Mouse (Mus musculus) cerebellum, postnatal 14 days (tissue): ENCODE results near the gene 4921504E06Rik.

Source experiments
- DNase-seq, 2 experiments: peaks; one replicate each; pipeline ENCODE4 v3.0.0; 2021; ENCODE audit warnings: mixed read lengths in 2 of 2

4921504E06Rik gene

GRCm38 (mm10) chr2:19553821-19554592, at the start of gene 4921504E06Rik:
Gene 4921504E06Rik (minus strand): TSS chr2:19553914.
- peak; percentile 75 to 83 for DNase-seq

- DNase-seq = no peak
Measured at GRCm38 (mm10) chr2:19601386-19601925, 47.7 kb upstream of the 4921504E06Rik start.

GRCm38 (mm10) chr2:19600860-19601259, 47.1 kb upstream of the 4921504E06Rik start:
- DNase-seq = no peak

- no peak for DNase-seq
Measured at GRCm38 (mm10) chr2:19599801-19600200, 46.1 kb upstream of the 4921504E06Rik start.

GRCm38 (mm10) chr2:19596988-19597387, 43.3 kb upstream of the 4921504E06Rik start:
- no peak for DNase-seq

GRCm38 (mm10) chr2:19596426-19596825, 42.7 kb upstream of the 4921504E06Rik start:
- no peak for DNase-seq

GRCm38 (mm10) chr2:19594856-19595255, 41.1 kb upstream of the 4921504E06Rik start:
- DNase-seq = no peak

- DNase-seq = no peak
Measured at GRCm38 (mm10) chr2:19579846-19580245, 26.1 kb upstream of the 4921504E06Rik start.

- no peak for DNase-seq
Measured at GRCm38 (mm10) chr2:19579180-19579579, 25.5 kb upstream of the 4921504E06Rik start.

GRCm38 (mm10) chr2:19562114-19562829, 8.6 kb upstream of the 4921504E06Rik start:
- no peak for DNase-seq

- no peak for DNase-seq
Measured at GRCm38 (mm10) chr2:19560654-19561053, 6.9 kb upstream of the 4921504E06Rik start.

GRCm38 (mm10) chr2:19560071-19560470, 6.4 kb upstream of the 4921504E06Rik start:
- DNase-seq = no peak

GRCm38 (mm10) chr2:19551396-19551795, 2.3 kb downstream of the 4921504E06Rik start:
- DNase-seq = no peak

- DNase-seq = no peak
Measured at GRCm38 (mm10) chr2:19540906-19541305, 12.8 kb downstream of the 4921504E06Rik start.

GRCm38 (mm10) chr2:19529428-19529827, 24.3 kb downstream of the 4921504E06Rik start:
- no peak for DNase-seq

- peak; percentile 71 to 73 for DNase-seq
Measured at GRCm38 (mm10) chr2:19528797-19529196, 24.9 kb downstream of the 4921504E06Rik start.

- no peak for DNase-seq
Measured at GRCm38 (mm10) chr2:19524071-19524470, 29.6 kb downstream of the 4921504E06Rik start.

- peak; percentile 22 to 34 for DNase-seq
Measured at GRCm38 (mm10) chr2:19521662-19522061, 32.1 kb downstream of the 4921504E06Rik start.

GRCm38 (mm10) chr2:19520617-19521016, 33.1 kb downstream of the 4921504E06Rik start:
- DNase-seq = no peak

GRCm38 (mm10) chr2:19519768-19520167, 33.9 kb downstream of the 4921504E06Rik start:
- DNase-seq = peak; percentile 81 to 84

GRCm38 (mm10) chr2:19517952-19518351, 35.8 kb downstream of the 4921504E06Rik start:
- DNase-seq = no peak

GRCm38 (mm10) chr2:19512381-19512780, 41.3 kb downstream of the 4921504E06Rik start:
- DNase-seq = no peak

GRCm38 (mm10) chr2:19511032-19511431, 42.7 kb downstream of the 4921504E06Rik start:
- DNase-seq = no peak

GRCm38 (mm10) chr2:19505744-19506143, 48.0 kb downstream of the 4921504E06Rik start:
- no peak for DNase-seq
